Mouse (Mus musculus) thymus, adult 18-20 months (tissue): Measurements from ENCODE around the gene Rps21.
"Not testable (repeated sequence)": the region's sequence is repeated elsewhere in the genome, so short reads cannot be mapped to it uniquely, and the experiment has no call there.

Experiments
- DNase-seq, 2 experiments: peaks; one replicate each; pipeline ENCODE4 v3.0.0; 2022; ENCODE audit warnings: mixed read lengths in 2 of 2

Rps21 gene

GRCm38 (mm10) chr2:180230482-180230881, 26.7 kb upstream of the Rps21 start:
- no peak for DNase-seq

DNA sequence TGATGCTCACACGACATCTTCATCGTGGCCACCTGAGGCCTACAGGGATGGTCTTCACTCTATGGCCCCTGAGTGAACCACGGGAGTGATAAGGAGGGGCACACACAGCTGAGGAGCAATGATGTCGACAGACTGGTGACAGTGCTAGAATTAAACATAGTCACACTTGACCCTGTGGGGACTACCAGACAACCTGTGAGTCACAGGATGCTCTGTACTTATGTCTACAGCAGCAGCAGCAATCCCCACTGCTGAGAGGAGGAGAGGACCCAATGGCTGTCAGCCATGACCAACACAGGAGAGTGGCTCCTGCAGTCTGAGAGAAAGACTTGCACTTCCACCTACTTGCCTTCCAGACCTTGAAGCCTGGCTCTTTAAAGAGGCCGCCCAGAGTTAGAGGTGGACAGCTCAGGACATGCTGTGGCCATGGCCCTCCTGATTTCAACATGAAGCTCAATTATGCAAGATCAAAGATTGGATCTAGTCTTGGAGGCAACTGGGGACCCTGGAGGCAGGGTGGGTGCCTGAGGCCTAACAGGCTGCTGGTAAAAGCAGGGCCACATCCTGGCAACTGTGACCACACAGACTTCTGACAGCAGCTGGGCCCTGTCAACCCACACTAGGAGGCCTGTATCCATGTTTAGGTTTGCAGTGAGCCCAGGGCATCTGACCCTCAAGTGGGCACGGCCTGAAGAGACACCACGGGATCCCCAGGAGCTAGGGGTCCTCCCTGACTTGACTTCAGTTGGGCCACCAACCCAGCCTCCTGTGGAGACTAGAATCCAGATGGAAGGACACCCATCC, 23.9 kb upstream of the Rps21 start:
- DNase-seq, result no peak

DNA sequence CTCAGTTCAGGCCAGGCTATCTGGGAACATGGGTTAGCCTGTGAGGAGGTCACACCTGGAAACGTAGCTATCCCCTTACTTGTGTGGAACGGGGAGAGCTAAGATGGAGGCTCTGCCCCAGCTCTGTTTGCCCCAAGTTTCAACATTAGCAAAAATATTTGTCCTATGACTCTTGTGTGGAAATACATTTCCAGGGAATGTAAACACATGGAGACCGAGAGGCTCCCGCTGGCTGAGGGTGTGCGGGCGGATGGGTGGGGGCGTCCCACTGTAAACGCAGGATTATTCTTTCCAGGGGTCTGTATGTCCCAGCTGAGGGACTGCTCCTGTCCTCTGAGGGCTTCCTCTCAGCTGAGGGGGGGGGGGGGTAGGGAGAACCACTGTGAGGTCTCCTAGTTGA, 22.8 kb upstream of the Rps21 start:
- DNase-seq, result no peak

DNA sequence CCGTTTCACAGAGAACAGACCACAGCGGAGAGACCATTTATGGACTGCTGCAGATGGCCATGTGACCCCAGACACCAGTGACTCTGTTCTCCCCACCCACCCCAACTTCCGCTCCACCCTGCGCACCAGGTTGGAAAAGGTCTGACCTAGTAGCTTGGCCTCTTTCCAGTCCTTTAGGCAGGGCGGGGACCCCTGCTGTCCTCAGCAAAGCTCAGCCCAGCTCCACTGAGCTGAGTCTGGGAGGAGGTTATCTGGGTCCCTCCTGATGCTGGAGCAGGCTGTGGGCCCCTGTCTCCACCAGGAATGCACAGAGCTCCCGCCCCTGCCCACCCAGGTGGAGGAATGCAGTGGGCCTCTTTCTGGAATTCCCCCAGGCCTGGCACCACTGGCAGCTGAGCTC, 22.2 kb upstream of the Rps21 start:
- DNase-seq, result no peak

DNA sequence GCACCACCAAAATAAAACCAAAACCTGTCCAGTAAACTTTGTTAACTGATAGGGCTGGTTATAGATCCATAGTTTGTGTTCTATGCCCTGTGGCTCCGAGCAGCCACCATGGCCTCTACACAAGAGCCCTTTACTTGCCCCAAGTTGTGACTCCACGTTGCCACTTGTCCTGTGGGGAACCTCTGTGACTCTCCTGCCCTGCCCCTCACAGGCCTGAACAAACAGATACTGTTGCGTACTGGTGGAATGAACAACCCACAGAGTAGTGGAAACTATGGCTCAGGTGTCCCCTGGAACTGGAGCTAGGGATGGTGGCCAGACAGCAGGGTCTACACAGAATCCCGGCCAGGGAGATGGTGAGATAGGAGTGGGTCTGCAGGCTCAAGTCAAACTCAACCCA, 21.4 kb upstream of the Rps21 start:
- DNase-seq, result no peak

DNA sequence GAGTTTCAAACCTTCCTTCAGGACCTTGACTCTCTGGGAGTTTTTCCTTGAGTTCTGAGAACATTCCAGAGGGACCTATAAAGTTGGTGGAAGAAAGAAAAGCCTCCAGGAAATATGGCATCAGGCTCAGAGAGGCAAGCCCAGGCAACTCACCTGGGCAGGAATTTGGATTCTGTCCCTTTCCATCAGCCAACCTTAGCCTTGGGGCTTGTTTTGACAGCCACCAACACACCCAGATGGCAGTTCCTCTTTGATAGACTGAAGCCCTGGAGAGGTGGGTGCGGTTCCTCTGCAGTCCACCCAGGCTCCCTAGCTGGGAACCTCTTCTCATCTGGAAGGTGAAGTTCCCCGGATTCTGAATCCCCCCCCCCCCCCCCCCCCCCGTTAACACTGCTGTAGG, 20.7 kb upstream of the Rps21 start:
- no peak for DNase-seq

DNA sequence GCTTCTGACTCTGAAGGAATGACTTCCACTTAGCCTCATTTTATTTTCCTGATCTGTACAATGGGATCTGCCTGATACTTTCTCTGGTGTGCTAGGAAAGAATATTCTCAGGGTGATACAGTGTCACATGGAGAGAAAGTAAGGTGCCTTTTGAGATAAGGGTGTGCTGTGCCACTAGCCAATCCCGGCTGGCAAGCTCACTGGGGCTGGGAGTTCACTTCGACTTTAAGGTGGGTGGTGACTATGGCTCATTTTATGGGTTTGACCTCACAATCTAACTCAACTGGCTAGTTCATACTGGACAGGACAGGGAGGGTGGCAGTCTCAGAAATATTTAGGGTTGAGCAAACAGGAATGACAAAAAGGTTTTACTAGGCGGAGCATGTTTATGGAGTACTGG, 20.2 kb upstream of the Rps21 start:
- DNase-seq, result no peak

DNA sequence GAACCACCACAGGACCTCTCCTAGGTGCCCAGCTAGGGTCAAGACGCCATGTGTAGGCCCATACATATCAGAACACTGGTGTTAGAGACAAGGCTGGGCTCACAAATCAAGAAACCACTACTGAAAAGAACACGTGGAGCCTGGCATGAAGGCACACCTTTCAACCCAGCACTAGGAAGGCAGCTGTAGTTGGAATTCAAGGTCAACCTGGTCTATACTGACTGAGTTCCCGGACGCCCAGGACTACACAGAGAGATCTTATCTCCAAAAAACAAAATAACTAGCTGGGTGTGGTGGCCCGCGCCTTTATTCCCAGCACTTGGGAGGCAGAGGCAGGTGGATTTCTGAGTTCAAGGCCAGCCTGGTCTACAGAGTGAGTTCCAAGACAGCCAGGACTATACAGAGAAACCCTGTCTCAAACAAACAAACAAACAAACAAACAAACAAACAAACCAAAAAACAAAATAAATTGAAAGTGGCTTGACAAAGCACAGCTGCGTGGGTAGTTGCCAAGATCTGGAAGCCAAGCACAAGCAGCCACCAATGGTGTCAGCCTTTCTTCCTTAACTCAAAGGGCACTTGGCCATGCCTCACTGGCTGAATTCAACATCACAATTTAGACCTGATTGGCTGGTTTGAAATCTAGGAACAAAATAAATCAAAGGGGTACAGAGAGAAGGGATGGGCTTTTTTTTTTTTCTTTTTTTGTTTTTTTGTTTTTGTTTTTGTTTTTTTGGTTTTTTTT, 19.4 kb upstream of the Rps21 start:
- no peak for DNase-seq

GRCm38 (mm10) chr2:180238591-180238990, 18.6 kb upstream of the Rps21 start:
- DNase-seq, result no peak

GRCm38 (mm10) chr2:180243108-180243507, 14.1 kb upstream of the Rps21 start:
- DNase-seq, result no peak

DNA sequence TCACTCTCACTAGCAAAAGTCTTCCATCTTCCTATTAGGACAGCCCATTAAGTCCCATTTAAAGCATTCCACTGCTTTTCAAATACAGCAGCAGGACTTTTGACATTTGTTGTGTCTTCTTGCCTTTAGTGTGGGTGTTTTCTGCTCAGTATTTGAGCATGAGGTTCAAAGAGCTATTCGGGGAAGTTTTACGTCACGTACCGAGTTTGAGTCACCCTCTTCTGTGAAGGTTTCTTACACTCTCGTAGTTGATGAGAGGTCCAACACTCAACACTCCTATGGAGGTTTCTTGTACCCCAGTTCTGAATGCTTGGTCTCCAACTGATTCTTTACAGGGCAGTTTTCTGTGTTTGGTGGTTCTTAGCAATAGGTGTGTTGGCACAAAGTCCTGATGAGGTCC, 9.3 kb upstream of the Rps21 start:
- DNase-seq, result no peak

DNA sequence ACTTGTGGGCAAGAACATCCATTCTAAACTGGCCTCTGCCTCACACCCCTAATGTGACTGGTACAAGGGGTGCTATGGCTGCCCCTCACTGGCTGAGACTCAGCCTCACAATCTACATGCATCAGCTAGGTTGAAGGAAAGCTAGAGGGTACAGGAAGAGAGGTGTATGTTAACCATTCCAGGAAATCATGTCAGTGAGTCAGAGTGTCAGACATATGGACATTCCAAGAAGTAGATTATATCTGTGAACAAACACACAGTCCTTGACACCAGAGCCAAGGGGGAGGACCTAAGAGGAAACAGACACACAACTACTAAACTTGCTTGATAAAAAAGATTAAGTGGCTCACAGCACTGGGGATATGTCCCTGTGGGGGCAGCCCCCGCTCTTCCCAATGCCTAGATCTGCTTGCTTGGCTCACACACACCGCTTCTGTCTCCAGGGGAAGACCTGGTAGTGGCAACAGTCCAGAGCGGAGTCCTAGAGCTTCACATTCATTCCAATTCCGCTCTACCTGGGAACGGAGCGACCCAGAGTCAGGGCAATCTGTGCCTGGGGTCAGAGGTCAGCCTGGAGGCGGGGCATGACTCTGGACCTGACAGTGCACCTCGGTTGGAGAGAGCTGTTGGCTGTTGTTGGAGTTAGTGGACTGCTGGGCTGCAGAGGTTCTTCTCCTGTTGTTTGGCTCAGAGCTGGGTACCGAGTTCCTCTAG, 8.1 kb upstream of the Rps21 start:
- DNase-seq, result no peak

GRCm38 (mm10) chr2:180250930-180251611, 6.1 kb upstream of the Rps21 start:
- DNase-seq, result peak; percentile 41 to 52

- DNase-seq, result no peak
Measured at GRCm38 (mm10) chr2:180251838-180252237, 5.3 kb upstream of the Rps21 start.

DNA sequence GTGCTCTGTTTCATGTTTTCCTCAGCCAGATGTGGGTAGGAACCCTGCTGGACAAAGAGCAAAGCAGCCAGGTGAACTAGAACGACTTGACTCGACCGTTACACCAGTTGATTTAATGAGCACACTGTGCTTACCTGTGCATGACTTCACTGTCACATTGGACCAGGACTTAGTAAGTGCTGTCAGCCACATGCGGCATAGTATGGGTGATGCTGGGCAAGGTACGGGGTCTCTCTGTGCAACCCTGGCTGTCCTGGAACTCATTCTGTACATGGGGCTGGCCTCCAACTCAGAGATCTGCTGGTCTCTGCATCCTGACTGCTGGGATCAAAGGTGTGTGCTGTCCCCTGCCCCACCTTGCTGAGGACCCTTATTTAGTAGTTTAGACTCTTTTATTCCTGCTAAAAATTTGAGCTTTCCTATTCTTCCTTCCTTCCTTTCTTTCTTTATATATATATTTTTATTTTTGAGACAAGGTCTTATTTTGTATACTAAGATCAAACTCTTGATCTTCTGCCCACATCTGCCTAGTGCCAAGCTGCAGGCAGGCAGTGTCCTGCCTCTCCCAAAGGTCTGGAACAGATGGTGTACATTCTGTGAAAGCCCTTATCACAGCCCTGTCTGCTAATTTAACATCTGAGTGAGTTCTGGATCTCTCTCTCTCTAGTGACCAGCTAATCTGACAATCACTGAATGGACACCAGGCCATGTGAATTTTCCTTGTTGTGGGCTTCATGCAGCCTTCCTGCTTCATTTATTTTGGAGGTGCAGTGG, 2.6 kb upstream of the Rps21 start:
- no peak for DNase-seq

DNA sequence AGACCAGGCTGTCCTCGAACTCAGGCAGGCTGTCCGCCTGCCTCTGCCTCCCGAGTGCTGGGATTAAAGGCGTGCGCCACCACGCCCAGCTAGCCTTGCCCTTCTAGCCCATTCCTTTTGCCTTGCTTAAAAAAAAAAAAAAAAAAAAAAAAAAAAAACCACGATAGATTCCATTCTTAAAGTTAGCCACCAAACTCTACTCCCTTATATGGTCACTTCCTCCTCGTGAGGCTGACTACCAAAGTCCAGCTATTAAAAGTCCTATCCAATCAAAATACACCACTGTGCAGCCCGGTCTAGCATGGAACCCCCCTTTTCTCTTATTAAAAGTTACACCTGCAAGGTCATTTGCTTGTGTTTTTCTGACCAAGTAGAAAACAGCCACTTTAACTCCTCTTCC, 1.5 kb upstream of the Rps21 start:
- no peak for DNase-seq

DNA sequence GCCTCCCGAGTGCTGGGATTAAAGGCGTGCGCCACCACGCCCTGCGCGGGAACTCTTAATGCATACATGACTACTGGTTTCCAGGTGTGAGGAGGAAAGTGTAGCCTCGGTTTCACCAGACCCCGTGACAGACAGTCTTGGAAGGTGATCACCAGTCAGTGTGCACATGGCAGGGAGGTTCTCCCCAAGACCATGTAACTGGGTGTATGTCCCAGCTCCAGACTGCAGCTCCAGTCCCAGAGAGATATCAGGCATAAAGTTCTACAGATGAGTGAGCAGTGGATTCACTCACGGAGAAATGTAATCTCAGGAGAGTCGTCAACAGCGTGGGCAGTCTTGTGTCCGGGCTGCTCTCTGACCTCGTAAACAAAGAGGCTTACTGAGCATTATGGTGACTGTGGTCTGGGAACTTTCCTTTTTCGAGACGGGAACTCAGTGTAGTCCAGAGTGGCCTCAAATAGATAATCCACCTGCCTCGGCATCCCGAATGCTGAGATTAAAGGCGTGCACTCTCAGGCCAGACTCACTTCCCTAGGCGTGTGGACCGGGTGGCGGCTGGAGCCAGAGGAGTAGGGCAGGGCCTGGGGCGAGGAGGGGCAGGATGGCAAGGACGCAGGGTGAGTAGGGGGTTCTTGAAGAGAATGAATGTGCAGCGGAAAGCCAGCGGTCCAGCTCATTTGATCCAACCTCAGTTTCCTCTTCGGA, 729 bp upstream of the Rps21 start:
- DNase-seq, result no peak

DNA sequence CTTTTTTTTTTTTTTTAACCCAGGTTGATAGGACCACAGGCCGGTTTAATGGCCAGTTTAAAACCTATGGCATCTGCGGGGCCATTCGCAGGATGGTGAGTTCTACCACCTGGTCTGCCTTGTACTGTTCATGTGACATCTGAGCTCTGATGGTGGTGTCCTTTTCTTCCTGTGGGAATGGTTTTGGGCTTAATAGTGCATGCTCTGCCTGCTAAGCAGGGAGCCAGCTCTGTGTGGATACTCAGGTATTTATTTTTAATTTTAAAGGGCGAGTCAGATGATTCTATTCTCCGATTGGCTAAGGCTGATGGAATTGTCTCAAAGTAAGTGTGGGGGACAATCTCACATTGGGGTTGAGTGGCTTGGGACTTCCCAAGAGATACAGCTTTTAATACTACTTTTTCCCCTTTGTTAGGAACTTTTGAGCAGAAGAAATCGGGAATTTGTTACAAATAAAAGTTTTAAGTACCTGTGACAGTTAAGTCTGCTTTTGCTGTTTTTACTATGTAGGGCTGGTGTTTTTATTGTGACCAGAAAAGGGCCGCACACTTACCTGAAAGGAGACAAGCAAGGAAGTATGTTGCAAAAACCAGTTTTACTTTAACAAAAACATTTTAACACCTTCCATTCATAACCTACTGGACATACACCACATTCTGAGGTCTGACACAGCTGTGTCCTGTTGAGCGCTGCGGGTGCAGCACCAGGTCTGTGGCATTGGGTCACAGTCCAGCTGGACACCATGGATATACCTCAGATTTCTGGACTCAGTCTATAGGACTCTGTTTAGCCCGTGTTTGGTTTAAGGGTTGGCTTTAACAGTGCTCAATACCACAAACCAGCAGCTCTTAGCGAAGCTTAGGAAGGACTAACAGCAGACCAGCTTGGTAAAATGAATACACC, 1.0 kb downstream of the Rps21 start:
- DNase-seq, result no peak

GRCm38 (mm10) chr2:180258951-180259484, 1.8 kb downstream of the Rps21 start:
- not testable (repeated sequence) for DNase-seq
